Mouse (Mus musculus): ENCODE data around the gene Cd84. TPM values are rescaled to one million over a fixed set of nuclear protein-coding genes. Genes with fewer than 3 reads are reported as not detected.
A peak's percentile ranks its signal among the peaks of the same experiment; 100 is the strongest.
"Not testable (repeated sequence)": the region's sequence is repeated elsewhere in the genome, so short reads cannot be mapped to it uniquely, and the experiment has no call there.

Cd84 gene
- polyA plus RNA-seq (2014; fragmentation: Nextera tagmentation; extraction: Ambion mirVana), result 0.35 and 0.66 TPM in 2 replicates

GRCm38 (mm10) chr1:171839488-171839887, at the start of gene Cd84:
Cd84 (plus strand) TSS chr1:171839697.
- H3K27me3 ChIP-seq (ENCODE audit: control insufficient read depth, insufficient read depth, low read length), result no peaks in the 10 kb centered on the region
- H3K4me3 ChIP-seq (ENCODE audit: low read depth, low read length), result no peak within 1 kb of the TSS
- H3K9ac ChIP-seq (replicated peaks; ENCODE audit: low read length), result no peak within 1 kb of the TSS
- no peak within 1 kb of the TSS for H3K27ac ChIP-seq (replicated peaks; ENCODE audit: low read depth, low read length)
- 89% methylated on average over 3 of the region's 3 CpGs for WGBS
- DNase-seq (ENCODE audit: low spot score) (no peak), ATAC-seq (replicated peaks; ENCODE audit: insufficient number of reproducible peaks, low FRiP score, low TSS enrichment, low read depth) (no peak)
- H3K4me2 ChIP-seq (ENCODE audit: low read depth, low read length), result no peak within 1 kb of the TSS
- H3K4me1 ChIP-seq (ENCODE audit: control insufficient read depth, insufficient read depth, low read length), result no peaks in the 10 kb centered on the region
- no peaks in the 10 kb centered on the region for H3K36me3 ChIP-seq (replicated peaks; ENCODE audit: control insufficient read depth, insufficient read depth, low read depth, low read length)
- H3K9me3 ChIP-seq (replicated peaks; ENCODE audit: control insufficient read depth, low read length), result no peaks in the 10 kb centered on the region

- Histone ChIP-seq H3K27ac (replicated peaks; ENCODE audit: low read depth, low read length) (no peak overlapping the region), H3K9me3 (replicated peaks; ENCODE audit: control insufficient read depth, low read length) (no peaks in the 10 kb centered on the region), H3K4me1 (ENCODE audit: control insufficient read depth, insufficient read depth, low read length) (no peaks in the 10 kb centered on the region), H3K4me2 (ENCODE audit: low read depth, low read length) (no peak overlapping the region), H3K27me3 (ENCODE audit: control insufficient read depth, insufficient read depth, low read length) (no peaks in the 10 kb centered on the region), H3K36me3 (replicated peaks; ENCODE audit: control insufficient read depth, insufficient read depth, low read depth, low read length) (no peaks in the 10 kb centered on the region), H3K4me3 (ENCODE audit: low read depth, low read length) (no peak overlapping the region), H3K9ac (replicated peaks; ENCODE audit: low read length) (no peak overlapping the region)
- DNase-seq (ENCODE audit: low spot score) (no peak), ATAC-seq (replicated peaks; ENCODE audit: insufficient number of reproducible peaks, low FRiP score, low TSS enrichment, low read depth) (no peak)
- WGBS, result 94% methylated on average over 3 of the region's 3 CpGs
These were observed 48.0 kb upstream of the Cd84 start for GRCm38 (mm10) chr1:171791491-171791890.

GRCm38 (mm10) chr1:171796185-171796584, 43.3 kb upstream of the Cd84 start:
- Histone ChIP-seq H3K27ac (replicated peaks; ENCODE audit: low read depth, low read length) (no peak overlapping the region), H3K4me3 (ENCODE audit: low read depth, low read length) (no peak overlapping the region), H3K9ac (replicated peaks; ENCODE audit: low read length) (no peak overlapping the region), H3K9me3 (replicated peaks; ENCODE audit: control insufficient read depth, low read length) (no peaks in the 10 kb centered on the region), H3K4me1 (ENCODE audit: control insufficient read depth, insufficient read depth, low read length) (no peaks in the 10 kb centered on the region), H3K27me3 (ENCODE audit: control insufficient read depth, insufficient read depth, low read length) (no peaks in the 10 kb centered on the region), H3K4me2 (ENCODE audit: low read depth, low read length) (no peak overlapping the region), H3K36me3 (replicated peaks; ENCODE audit: control insufficient read depth, insufficient read depth, low read depth, low read length) (no peaks in the 10 kb centered on the region)
- ATAC-seq (replicated peaks; ENCODE audit: insufficient number of reproducible peaks, low FRiP score, low TSS enrichment, low read depth), result no peak
- no peak for DNase-seq (ENCODE audit: low spot score)
- WGBS, result 60% methylated on average over 2 of the region's 2 CpGs

- ATAC-seq (replicated peaks; ENCODE audit: insufficient number of reproducible peaks, low FRiP score, low TSS enrichment, low read depth), result no peak
- Histone ChIP-seq H3K27me3 (ENCODE audit: control insufficient read depth, insufficient read depth, low read length) (no peaks in the 10 kb centered on the region), H3K4me1 (ENCODE audit: control insufficient read depth, insufficient read depth, low read length) (no peaks in the 10 kb centered on the region), H3K27ac (replicated peaks; ENCODE audit: low read depth, low read length) (no peak overlapping the region), H3K9me3 (replicated peaks; ENCODE audit: control insufficient read depth, low read length) (no peaks in the 10 kb centered on the region), H3K9ac (replicated peaks; ENCODE audit: low read length) (no peak overlapping the region), H3K36me3 (replicated peaks; ENCODE audit: control insufficient read depth, insufficient read depth, low read depth, low read length) (no peaks in the 10 kb centered on the region), H3K4me3 (ENCODE audit: low read depth, low read length) (no peak overlapping the region), H3K4me2 (ENCODE audit: low read depth, low read length) (no peak overlapping the region)
- WGBS, result 43% methylated on average over 1 of the region's 1 CpGs
- DNase-seq (ENCODE audit: low spot score), result no peak
These were observed 41.7 kb upstream of the Cd84 start for GRCm38 (mm10) chr1:171797840-171798239.

- H3K4me3 ChIP-seq (ENCODE audit: low read depth, low read length), result no peak overlapping the region
- no peaks in the 10 kb centered on the region for H3K4me1 ChIP-seq (ENCODE audit: control insufficient read depth, insufficient read depth, low read length)
- H3K36me3 ChIP-seq (replicated peaks; ENCODE audit: control insufficient read depth, insufficient read depth, low read depth, low read length), result no peaks in the 10 kb centered on the region
- no peaks in the 10 kb centered on the region for H3K27me3 ChIP-seq (ENCODE audit: control insufficient read depth, insufficient read depth, low read length)
- 80% methylated on average over 4 of the region's 4 CpGs for WGBS
- H3K27ac ChIP-seq (replicated peaks; ENCODE audit: low read depth, low read length), result no peak overlapping the region
- ATAC-seq (replicated peaks; ENCODE audit: insufficient number of reproducible peaks, low FRiP score, low TSS enrichment, low read depth), result no peak
- DNase-seq (ENCODE audit: low spot score), result no peak
- H3K4me2 ChIP-seq (ENCODE audit: low read depth, low read length), result no peak overlapping the region
- no peak overlapping the region for H3K9ac ChIP-seq (replicated peaks; ENCODE audit: low read length)
- no peaks in the 10 kb centered on the region for H3K9me3 ChIP-seq (replicated peaks; ENCODE audit: control insufficient read depth, low read length)
These were observed 39.8 kb upstream of the Cd84 start for GRCm38 (mm10) chr1:171799648-171800047.

- not testable (repeated sequence) for H3K4me1 ChIP-seq (ENCODE audit: control insufficient read depth, insufficient read depth, low read length); ATAC-seq (replicated peaks; ENCODE audit: insufficient number of reproducible peaks, low FRiP score, low TSS enrichment, low read depth); H3K4me3 ChIP-seq (ENCODE audit: low read depth, low read length); DNase-seq (ENCODE audit: low spot score); H3K9ac ChIP-seq (replicated peaks; ENCODE audit: low read length); H3K27me3 ChIP-seq (ENCODE audit: control insufficient read depth, insufficient read depth, low read length); H3K9me3 ChIP-seq (replicated peaks; ENCODE audit: control insufficient read depth, low read length); H3K27ac ChIP-seq (replicated peaks; ENCODE audit: low read depth, low read length); H3K36me3 ChIP-seq (replicated peaks; ENCODE audit: control insufficient read depth, insufficient read depth, low read depth, low read length); H3K4me2 ChIP-seq (ENCODE audit: low read depth, low read length)
- 87% methylated on average over 1 of the region's 1 CpGs for WGBS
These were observed 28.4 kb upstream of the Cd84 start for GRCm38 (mm10) chr1:171811048-171811447.

GRCm38 (mm10) chr1:171815545-171816439, 23.7 kb upstream of the Cd84 start:
- no peak overlapping the region for H3K4me2 ChIP-seq (ENCODE audit: low read depth, low read length)
- peak; percentile 72 for ATAC-seq (replicated peaks; ENCODE audit: insufficient number of reproducible peaks, low FRiP score, low TSS enrichment, low read depth)
- H3K36me3 ChIP-seq (replicated peaks; ENCODE audit: control insufficient read depth, insufficient read depth, low read depth, low read length), result no peaks in the 10 kb centered on the region
- no peaks in the 10 kb centered on the region for H3K4me1 ChIP-seq (ENCODE audit: control insufficient read depth, insufficient read depth, low read length)
- no peak overlapping the region for H3K9ac ChIP-seq (replicated peaks; ENCODE audit: low read length)
- H3K9me3 ChIP-seq (replicated peaks; ENCODE audit: control insufficient read depth, low read length), result no peaks in the 10 kb centered on the region
- no peaks in the 10 kb centered on the region for H3K27me3 ChIP-seq (ENCODE audit: control insufficient read depth, insufficient read depth, low read length)
- H3K27ac ChIP-seq (replicated peaks; ENCODE audit: low read depth, low read length), result no peak overlapping the region
- peak; percentile 80 for DNase-seq (ENCODE audit: low spot score)
- H3K4me3 ChIP-seq (ENCODE audit: low read depth, low read length), result no peak overlapping the region
- WGBS, result 17% methylated on average over 8 of the region's 8 CpGs

GRCm38 (mm10) chr1:171816991-171817390, 22.5 kb upstream of the Cd84 start:
- Histone ChIP-seq H3K4me1 (ENCODE audit: control insufficient read depth, insufficient read depth, low read length) (no peaks in the 10 kb centered on the region), H3K27ac (replicated peaks; ENCODE audit: low read depth, low read length) (no peak overlapping the region)
- 82% methylated on average over 4 of the region's 4 CpGs for WGBS

More at GRCm38 (mm10) chr1:171816991-171817390, 22.5 kb upstream of the Cd84 start:
- DNase-seq (ENCODE audit: low spot score) (no peak), ATAC-seq (replicated peaks; ENCODE audit: insufficient number of reproducible peaks, low FRiP score, low TSS enrichment, low read depth) (no peak)
- no peak overlapping the region for H3K9ac ChIP-seq (replicated peaks; ENCODE audit: low read length)
- no peaks in the 10 kb centered on the region for H3K36me3 ChIP-seq (replicated peaks; ENCODE audit: control insufficient read depth, insufficient read depth, low read depth, low read length)
- no peak overlapping the region for H3K4me3 ChIP-seq (ENCODE audit: low read depth, low read length)
- H3K9me3 ChIP-seq (replicated peaks; ENCODE audit: control insufficient read depth, low read length), result no peaks in the 10 kb centered on the region
- no peak overlapping the region for H3K4me2 ChIP-seq (ENCODE audit: low read depth, low read length)
- no peaks in the 10 kb centered on the region for H3K27me3 ChIP-seq (ENCODE audit: control insufficient read depth, insufficient read depth, low read length)

Data from embryonic facial prominence, embryonic 11.5 days (tissue).